Mouse (Mus musculus) hindbrain, embryonic 14.5 days (tissue): Measurements from ENCODE around the gene Itga4. TPM values are rescaled to one million over a fixed set of nuclear protein-coding genes. Genes with fewer than 3 reads are reported as not detected.

Experiments used
- ATAC-seq: fragments of 200-750 bp; cut with Nextera tagmentation; 2 replicates; pipeline ENCODE4 v1.8.0; 2017; ENCODE audit warnings: moderate number of reproducible peaks, mild to moderate bottlenecking, moderate TSS enrichment, moderate library complexity; ENCODE audit not compliant: low FRiP score
- DNase-seq: peaks from one replicate; pipeline ENCODE4 v3.0.0-alpha.2; 2015; ENCODE audit warnings: low spot score
- H3K27ac ChIP-seq: fragments of 300-500 bp; sonication (generic); 2 replicates; pipeline ENCODE4 v1.5.1; 2014; ENCODE audit warnings: mild to moderate bottlenecking, moderate library complexity
- H3K27me3 ChIP-seq: fragments of 300-500 bp; sonication (generic); 2 replicates; pipeline ENCODE4 v1.6.1; 2014; ENCODE audit warnings: mild to moderate bottlenecking, low read length, mixed read lengths; ENCODE audit not compliant: control insufficient read depth, insufficient read depth
- H3K36me3 ChIP-seq: fragments of 300-500 bp; sonication (generic); replicated peaks from 2 replicates; pipeline ENCODE4 v1.6.1; 2014; ENCODE audit not compliant: control insufficient read depth, insufficient read depth
- H3K4me1 ChIP-seq: fragments of 300-500 bp; sonication (generic); replicated peaks from 2 replicates; pipeline ENCODE4 v1.6.1; 2014; ENCODE audit warnings: antibody characterized with exemption, low read length, mixed read lengths; ENCODE audit not compliant: control insufficient read depth, insufficient read depth
- H3K4me2 ChIP-seq: fragments of 300-500 bp; sonication (generic); replicated peaks from 2 replicates; pipeline ENCODE4 v1.6.1; 2014; ENCODE audit warnings: mild to moderate bottlenecking, moderate library complexity
- H3K4me3 ChIP-seq: fragments of 300-500 bp; sonication (generic); replicated peaks from 2 replicates; pipeline ENCODE4 v1.5.1; 2014; ENCODE audit warnings: mild to moderate bottlenecking, low read length
- H3K9ac ChIP-seq: fragments of 300-500 bp; sonication (generic); 2 replicates; pipeline ENCODE4 v1.6.1; 2014
- H3K9me3 ChIP-seq: fragments of 300-500 bp; sonication (generic); 2 replicates; pipeline ENCODE4 v1.6.1; 2016; ENCODE audit warnings: low read length; ENCODE audit not compliant: control insufficient read depth
- WGBS: fragments of 180-500 bp; shearing (Covaris S2); extraction: QIAGEN DNeasy Blood & Tissue Kit; methylation state at CpG from one replicate; pipeline ENCODE4 v1.1.7; 2014; 5-methylcytosine and 5-hydroxymethylcytosine counted together
- polyA plus RNA-seq: library from polyadenylated mRNA; unstranded; fragments of >200 nt; fragmentation: Nextera tagmentation; extraction: Ambion mirVana; gene quantifications from 2 replicates; pipeline ENCODE4 v1.2.1, GENCODE M21; 2014

Itga4 gene
- polyA plus RNA-seq, 1 experiment from 2014 or later = 4.3 TPM

DNA sequence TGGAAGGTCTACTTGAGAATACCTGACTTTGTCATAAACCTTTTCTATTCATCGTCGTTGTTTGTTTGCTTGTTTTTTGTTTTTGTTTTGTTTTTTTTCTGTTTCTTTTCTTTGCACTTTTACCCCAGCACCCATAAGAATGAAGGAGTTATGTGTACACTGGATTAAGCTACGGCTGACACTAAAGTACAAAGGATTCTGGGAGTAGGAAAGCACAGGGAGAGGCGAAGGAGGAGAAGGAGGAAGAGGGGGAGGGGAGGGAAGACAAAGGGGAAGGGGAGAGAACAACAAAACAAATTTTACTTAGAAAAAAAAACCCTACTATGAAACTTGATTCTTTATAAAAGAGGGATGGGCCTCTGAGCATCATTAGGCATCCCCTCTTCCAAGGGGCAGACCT lies 2.2 kb downstream of the Itga4 start:
- H3K9ac ChIP-seq = no peak overlapping the region
- no peaks in the 10 kb centered on the region for H3K36me3 ChIP-seq
- no peak for ATAC-seq
- H3K9me3 ChIP-seq = no peaks in the 10 kb centered on the region
- H3K4me3 ChIP-seq = no peak overlapping the region
- 0 out of 2 replicates have a peak overlapping the region, but pooled peaks have one; percentile 96 for H3K4me2 ChIP-seq
- H3K27ac ChIP-seq = no peak overlapping the region
- no peak for DNase-seq
- peaks cover 10% of the 10 kb centered on the region for H3K4me1 ChIP-seq
- no peaks in the 10 kb centered on the region for H3K27me3 ChIP-seq
- 73% methylated on average over 4 of the region's 4 CpGs for WGBS

DNA sequence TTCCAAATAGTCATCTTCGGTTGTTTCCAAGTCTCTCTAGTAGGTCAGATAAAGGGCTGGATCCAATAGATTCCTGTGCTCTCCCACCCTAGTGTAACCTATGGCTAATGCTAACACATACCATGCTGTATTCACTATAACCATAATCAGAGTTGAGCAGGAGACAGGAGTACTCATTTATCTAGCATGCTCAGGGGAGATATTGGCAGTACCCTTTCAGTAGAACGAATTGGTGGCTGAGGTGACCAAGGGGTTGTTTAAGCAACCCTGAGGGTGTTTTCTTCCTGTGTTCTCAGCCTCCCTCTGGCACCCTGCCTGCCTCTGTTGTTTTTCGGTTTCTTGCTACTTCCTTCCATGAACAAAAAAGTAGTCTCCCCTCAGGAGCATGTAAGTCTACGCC lies 4.1 kb downstream of the Itga4 start:
- Histone ChIP-seq H3K4me1 (peaks cover 10% of the 10 kb centered on the region), H3K27ac (no peak overlapping the region), H3K27me3 (no peaks in the 10 kb centered on the region), H3K4me3 (no peak overlapping the region), H3K9ac (no peak overlapping the region), H3K9me3 (no peaks in the 10 kb centered on the region), H3K36me3 (no peaks in the 10 kb centered on the region), H3K4me2 (no peak overlapping the region)
- 76% methylated on average over 4 of the region's 4 CpGs for WGBS
- DNase-seq = no peak
- ATAC-seq = no peak

DNA sequence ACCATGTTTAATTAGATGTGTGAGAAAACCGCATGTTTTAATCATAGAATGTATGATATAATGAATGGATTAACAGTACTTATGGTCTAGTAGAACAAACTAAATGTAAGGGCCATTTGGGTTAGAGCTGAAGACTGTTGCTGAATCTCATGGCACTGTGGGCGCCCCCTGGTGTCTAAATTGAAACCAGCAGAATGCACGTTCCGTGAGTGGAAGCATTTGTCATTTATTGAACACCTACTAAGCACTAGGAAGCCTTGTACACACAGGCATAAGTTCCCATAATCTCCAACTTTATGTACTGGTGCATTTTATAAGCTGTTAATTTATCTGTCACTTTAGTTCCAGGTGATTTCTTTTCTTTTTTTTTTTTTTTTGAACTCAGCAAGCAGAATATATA lies 10.4 kb downstream of the Itga4 start:
- 46% methylated on average over 4 of the region's 4 CpGs for WGBS
- no peak for ATAC-seq
- no peaks in the 10 kb centered on the region for H3K4me1 ChIP-seq
- H3K9ac ChIP-seq = no peak overlapping the region
- H3K4me2 ChIP-seq = no peak overlapping the region
- no peaks in the 10 kb centered on the region for H3K36me3 ChIP-seq
- peak; percentile 33 for DNase-seq
- no peaks in the 10 kb centered on the region for H3K9me3 ChIP-seq
- no peak overlapping the region for H3K27ac ChIP-seq
- no peak overlapping the region for H3K4me3 ChIP-seq
- H3K27me3 ChIP-seq = no peaks in the 10 kb centered on the region

DNA sequence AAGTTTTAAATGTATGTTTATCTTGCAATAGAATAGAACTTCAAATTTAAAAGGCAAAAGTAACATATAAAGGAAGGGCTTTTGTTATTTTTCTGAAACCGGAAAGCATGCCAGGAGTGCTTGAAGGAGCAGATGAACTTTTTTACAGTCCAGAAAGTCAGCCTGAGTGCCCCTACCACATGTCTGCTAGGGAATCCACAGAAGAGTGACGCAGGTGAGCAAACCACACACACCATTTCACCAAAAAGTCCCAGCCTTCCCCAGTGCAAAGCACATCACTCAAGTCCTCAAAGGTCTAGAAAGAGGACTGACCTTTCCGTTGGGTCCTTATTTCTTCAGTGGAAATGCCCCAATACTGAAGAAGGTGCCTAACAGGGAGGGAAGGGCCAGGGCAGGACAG lies 11.3 kb downstream of the Itga4 start:
- 92% methylated on average over 3 of the region's 3 CpGs for WGBS
- no peaks in the 10 kb centered on the region for H3K9me3 ChIP-seq

DNA sequence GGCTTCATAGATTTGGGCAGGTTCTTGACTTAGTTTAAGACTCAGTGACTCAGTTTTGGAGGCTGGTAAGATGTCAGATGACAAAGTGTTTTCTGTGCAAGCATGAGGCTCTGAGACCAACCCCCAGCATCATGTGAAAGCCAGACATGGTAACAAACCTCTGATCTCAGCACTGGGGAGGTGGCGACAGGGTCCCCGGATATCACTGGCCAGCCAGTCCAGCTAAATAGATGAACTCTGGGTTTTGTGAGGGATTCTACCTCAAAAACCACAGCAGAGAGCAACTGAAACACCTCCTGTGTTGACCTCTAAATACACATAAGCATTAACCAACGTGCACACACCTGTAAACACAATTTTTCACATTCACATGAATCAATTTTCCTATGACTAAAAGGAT lies 12.0 kb downstream of the Itga4 start:
- H3K9me3 ChIP-seq = no peaks in the 10 kb centered on the region
- H3K9ac ChIP-seq = no peak overlapping the region
- 86% methylated on average over 3 of the region's 3 CpGs for WGBS

More for the DNA sequence above, 11.3 kb downstream of the Itga4 start:
- H3K27ac ChIP-seq = no peak overlapping the region
- no peaks in the 10 kb centered on the region for H3K36me3 ChIP-seq
- H3K4me2 ChIP-seq = no peak overlapping the region
- no peak for ATAC-seq
- no peaks in the 10 kb centered on the region for H3K27me3 ChIP-seq
- H3K9ac ChIP-seq = no peak overlapping the region
- no peak for DNase-seq
- H3K4me3 ChIP-seq = no peak overlapping the region
- H3K4me1 ChIP-seq = no peaks in the 10 kb centered on the region

DNA sequence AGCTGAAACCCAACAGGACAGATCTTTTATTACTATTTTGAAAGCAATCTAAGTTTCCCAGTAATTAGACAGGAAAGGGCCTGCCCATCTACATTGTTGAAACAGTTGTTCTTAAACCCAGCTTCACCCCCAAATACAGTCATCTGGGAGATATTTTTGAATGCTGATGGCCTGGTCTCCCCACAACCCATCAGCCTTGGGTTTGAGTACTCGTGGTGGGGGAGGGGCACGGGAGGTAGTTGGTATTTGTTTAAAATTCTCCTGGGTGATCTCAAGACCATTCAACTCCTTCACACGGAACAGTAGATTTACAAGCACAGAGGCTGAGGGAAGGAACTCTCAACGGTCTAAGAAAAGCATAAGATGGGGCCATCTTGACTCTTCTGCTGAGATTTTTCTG lies 13.6 kb downstream of the Itga4 start:
- H3K9me3 ChIP-seq = no peaks in the 10 kb centered on the region
- H3K4me1 ChIP-seq = no peaks in the 10 kb centered on the region
- H3K36me3 ChIP-seq = no peaks in the 10 kb centered on the region
- H3K27ac ChIP-seq = no peak overlapping the region
- 82% methylated on average over 4 of the region's 4 CpGs for WGBS
- H3K4me3 ChIP-seq = no peak overlapping the region
- no peak overlapping the region for H3K9ac ChIP-seq
- ATAC-seq (no peak), DNase-seq (no peak)
- no peak overlapping the region for H3K4me2 ChIP-seq
- H3K27me3 ChIP-seq = no peaks in the 10 kb centered on the region

More for the DNA sequence above, 12.0 kb downstream of the Itga4 start:
- Histone ChIP-seq H3K36me3 (no peaks in the 10 kb centered on the region), H3K4me1 (no peaks in the 10 kb centered on the region), H3K27me3 (no peaks in the 10 kb centered on the region), H3K4me2 (no peak overlapping the region), H3K27ac (no peak overlapping the region), H3K4me3 (no peak overlapping the region)
- ATAC-seq (no peak), DNase-seq (no peak)

DNA sequence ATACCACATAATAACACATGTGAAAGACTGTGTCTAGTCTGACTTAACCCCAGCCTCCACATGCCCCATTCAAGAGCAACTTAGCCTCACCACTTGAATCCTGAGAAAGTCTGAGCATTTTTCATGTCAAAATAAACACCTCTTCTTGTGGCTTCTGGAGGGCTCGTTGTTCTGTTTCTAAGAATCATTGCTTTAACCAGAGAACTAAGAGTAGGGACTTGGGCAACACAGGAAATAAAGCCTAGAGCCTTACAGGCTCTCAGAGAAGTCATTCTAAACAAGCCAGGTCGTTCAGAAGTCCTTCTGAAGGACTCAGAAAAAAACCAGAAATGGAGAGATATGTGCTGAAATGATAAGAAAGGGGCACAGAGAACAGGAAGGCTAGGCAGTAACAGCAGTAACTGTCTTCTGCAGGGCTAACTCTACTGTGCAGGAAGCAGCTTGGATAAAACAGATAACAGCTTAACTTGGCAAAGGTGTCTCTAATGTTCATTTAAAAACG lies 14.9 kb downstream of the Itga4 start:
- Histone ChIP-seq H3K27ac (no peak overlapping the region), H3K9me3 (no peaks in the 10 kb centered on the region), H3K4me1 (no peaks in the 10 kb centered on the region), H3K27me3 (no peaks in the 10 kb centered on the region), H3K36me3 (no peaks in the 10 kb centered on the region), H3K4me2 (no peak overlapping the region), H3K9ac (no peak overlapping the region), H3K4me3 (no peak overlapping the region)
- DNase-seq = no peak
- no peak for ATAC-seq
- WGBS = 64% methylated on average over 3 of the region's 3 CpGs

DNA sequence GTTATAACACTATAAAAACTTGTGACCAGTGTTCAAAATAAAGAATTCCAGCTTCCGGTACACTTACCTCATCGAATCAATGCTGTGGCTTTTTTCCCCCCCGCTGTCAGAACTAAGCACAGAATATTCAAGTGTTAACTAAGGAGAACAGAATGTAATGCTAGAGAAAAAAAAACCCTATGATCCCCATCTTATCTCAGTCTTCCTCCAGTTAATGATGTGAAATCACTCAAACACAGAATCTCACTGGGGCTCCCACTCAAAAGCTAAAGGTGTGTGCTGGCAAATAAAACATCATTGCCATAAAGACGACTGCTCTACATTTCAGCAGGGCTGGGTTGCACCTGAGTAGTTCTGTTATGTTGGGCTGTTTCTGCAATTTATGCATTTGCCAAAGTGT lies 16.6 kb downstream of the Itga4 start:
- 93% methylated on average over 4 of the region's 4 CpGs for WGBS
- Histone ChIP-seq H3K9ac (no peak overlapping the region), H3K4me1 (no peaks in the 10 kb centered on the region), H3K36me3 (no peaks in the 10 kb centered on the region), H3K27ac (no peak overlapping the region), H3K4me2 (no peak overlapping the region), H3K27me3 (no peaks in the 10 kb centered on the region), H3K9me3 (no peaks in the 10 kb centered on the region), H3K4me3 (no peak overlapping the region)
- DNase-seq (no peak), ATAC-seq (no peak)

DNA sequence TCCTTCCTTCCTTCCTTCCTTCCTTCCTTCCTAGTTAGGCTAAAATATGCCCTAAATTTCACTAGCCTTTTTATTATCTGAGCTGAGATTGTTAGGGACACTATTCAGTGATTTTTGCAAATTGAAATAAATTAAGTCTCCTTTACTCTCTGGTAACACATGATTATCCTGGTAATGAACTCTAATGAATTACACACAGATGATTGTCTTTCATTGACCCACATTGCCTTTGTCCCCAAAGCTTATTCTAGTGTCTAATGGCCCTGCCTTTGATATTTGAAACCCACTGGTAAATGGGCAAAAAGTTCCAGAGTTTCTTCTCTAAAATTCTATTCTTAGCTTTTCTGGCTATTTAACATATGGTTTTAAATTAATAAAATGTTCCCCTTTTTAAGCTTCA lies 23.4 kb downstream of the Itga4 start:
- Histone ChIP-seq H3K27me3 (no peaks in the 10 kb centered on the region), H3K4me1 (no peaks in the 10 kb centered on the region), H3K27ac (no peak overlapping the region), H3K9me3 (no peaks in the 10 kb centered on the region), H3K4me2 (no peak overlapping the region), H3K36me3 (no peaks in the 10 kb centered on the region), H3K4me3 (no peak overlapping the region), H3K9ac (no peak overlapping the region)
- ATAC-seq (no peak), DNase-seq (no peak)

DNA sequence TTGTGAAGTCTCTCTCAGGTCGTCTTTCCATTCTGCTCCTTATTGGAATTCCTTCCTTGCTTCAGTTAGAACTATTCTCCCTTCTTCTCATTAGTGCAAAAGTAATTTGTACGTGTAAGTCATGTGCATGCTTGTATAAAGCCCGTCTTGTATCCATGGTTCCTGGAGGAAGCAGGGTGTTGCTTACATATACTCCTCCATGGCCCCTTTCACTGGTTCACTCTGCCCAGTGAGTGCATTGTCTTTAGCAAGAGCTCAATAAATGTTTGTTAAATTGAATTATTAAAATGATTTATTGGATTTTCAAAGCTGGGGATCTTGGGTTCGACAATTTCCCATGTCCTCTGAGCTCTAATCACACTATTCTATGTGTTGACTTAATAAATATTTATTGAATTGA lies 29.0 kb downstream of the Itga4 start:
- Histone ChIP-seq H3K4me2 (no peak overlapping the region), H3K27ac (no peak overlapping the region), H3K9me3 (no peaks in the 10 kb centered on the region), H3K4me1 (no peaks in the 10 kb centered on the region), H3K36me3 (no peaks in the 10 kb centered on the region), H3K9ac (no peak overlapping the region), H3K4me3 (no peak overlapping the region), H3K27me3 (no peaks in the 10 kb centered on the region)
- WGBS = 68% methylated on average over 4 of the region's 4 CpGs
- no peak for ATAC-seq
- no peak for DNase-seq
